Mouse (Mus musculus) brain, embryonic 14.5 days (tissue): Measurements from ENCODE around the gene Cbx2.

ENCODE experiments used
- CTCF ChIP-seq: fragments of 200-500 bp; IDR thresholded peaks from 2 replicates; pipeline ENCODE4 v1.5.1; 2012; ENCODE audit warnings: inconsistent platforms, mild to moderate bottlenecking, moderate library complexity, borderline replicate concordance; ENCODE audit not compliant: insufficient read depth, insufficient read length; ENCODE audit errors: extremely low read depth
- POLR2A ChIP-seq: fragments of 200-500 bp; IDR thresholded peaks from 2 replicates; pipeline ENCODE4 v1.6.1; 2012; ENCODE audit warnings: mild to moderate bottlenecking, inconsistent platforms, borderline replicate concordance; ENCODE audit not compliant: poor library complexity, insufficient read depth, insufficient read length, severe bottlenecking; ENCODE audit errors: extremely low read depth

- TF ChIP-seq CTCF (no peak), POLR2A (no peak)
Measured at GRCm38 (mm10) chr11:119046601-119047245, 24.0 kb downstream of the Cbx2 start.
